ENCODE assay signal across 9 mouse cellular contexts in the genomic region with DNA sequence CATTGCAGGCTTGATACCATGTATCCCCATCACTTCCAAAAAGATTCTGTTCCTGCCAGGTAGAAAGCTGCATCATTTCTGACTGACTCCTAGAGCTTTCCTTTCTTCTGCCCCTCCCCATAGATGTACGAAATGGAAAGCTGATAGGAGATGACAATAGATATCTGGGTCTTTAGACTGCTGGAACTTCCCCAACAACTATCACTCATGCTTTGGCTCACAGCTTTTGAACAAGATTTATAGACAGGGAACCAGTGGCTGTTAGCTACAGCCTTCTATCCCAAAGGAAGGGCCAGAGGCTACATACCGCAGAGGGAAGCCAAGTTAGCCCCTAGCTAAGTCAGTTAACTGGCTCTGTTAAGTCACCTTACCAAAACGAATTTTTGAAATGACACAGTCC.
DNase-seq lines count a peak whose midpoint lies in the region; ATAC-seq and TF ChIP-seq lines count a peak whose summit lies in the region.
"Had no signal": no experiment of that assay in that cellular context is flagged by ENCODE, and none has a peak within 500 bp of the region (broad histone marks: within the 10 kb centered on the region; RNA-seq: fewer than 3 reads in every experiment).

No protein-coding gene starts in this region.

- no peak for ATAC-seq in lung, embryonic 16.5 days (ENCODE audit: low read depth)
- ATAC-seq in forebrain, embryonic 14.5 days, result no peak
- no peak for ATAC-seq in limb, embryonic 12.5 days (ENCODE audit: insufficient number of reproducible peaks, insufficient read depth, low FRiP score, low TSS enrichment, low read depth)

- H3K9me3 ChIP-seq in lung, embryonic 16.5 days (ENCODE audit: control insufficient read depth, low read length), result no peaks in the 10 kb centered on the region
- no peaks in the 10 kb centered on the region for H3K9me3 ChIP-seq in forebrain, embryonic 14.5 days (replicated peaks; ENCODE audit: control insufficient read depth, low read length)
- no peaks in the 10 kb centered on the region for H3K9me3 ChIP-seq in limb, embryonic 12.5 days

- WGBS in lung, embryonic 16.5 days, result 14% methylated on average over 3 of the region's 3 CpGs
- 17% methylated on average over 3 of the region's 3 CpGs for WGBS in forebrain, embryonic 14.5 days
- 49% methylated on average over 3 of the region's 3 CpGs for WGBS in limb, embryonic 12.5 days
- WGBS in small intestine, adult 2 months, result 9% methylated on average over 3 of the region's 3 CpGs

- H3K4me3 ChIP-seq in lung, embryonic 16.5 days (ENCODE audit: low read length), result peak overlapping the region; percentile 73
- peak overlapping the region; percentile 53 for H3K4me3 ChIP-seq in forebrain, embryonic 14.5 days (ENCODE audit: low read depth, low read length)
- peak overlapping the region; percentile 58 for H3K4me3 ChIP-seq in limb, embryonic 12.5 days (replicated peaks)
- no peak overlapping the region for H3K4me3 ChIP-seq in small intestine, adult 2 months (ENCODE audit: low read depth, low read length)

- H3K4me1 ChIP-seq in lung, embryonic 16.5 days (replicated peaks; ENCODE audit: control insufficient read depth, insufficient read depth, low read length), result peaks cover 58% of the 10 kb centered on the region
- peaks cover 50% of the 10 kb centered on the region for H3K4me1 ChIP-seq in forebrain, embryonic 14.5 days (ENCODE audit: control insufficient read depth, insufficient read depth, low read length)
- peaks cover 54% of the 10 kb centered on the region for H3K4me1 ChIP-seq in limb, embryonic 12.5 days (replicated peaks)
- peaks cover 22% of the 10 kb centered on the region; the same call in 1 of the 2 replicates for H3K4me1 ChIP-seq in small intestine, adult 2 months (ENCODE audit: control insufficient read depth, insufficient read depth, insufficient read length, low read length)

- peak overlapping the region; percentile 98 for H3K27ac ChIP-seq in lung, embryonic 16.5 days (ENCODE audit: low read length)
- H3K27ac ChIP-seq in forebrain, embryonic 14.5 days (ENCODE audit: low read depth, low read length), result no peak overlapping the region
- H3K27ac ChIP-seq in limb, embryonic 12.5 days, result no peak overlapping the region
- peak overlapping the region; percentile 79 for H3K27ac ChIP-seq in small intestine, adult 2 months (ENCODE audit: insufficient read depth, low read depth, low read length)

- TF ChIP-seq CTCF in small intestine, adult 2 months (IDR thresholded peaks at IDR 0.05; ENCODE audit: extremely low read depth, insufficient read length, insufficient replicate concordance, low read depth, low read length), result no peak

- H3K36me3 ChIP-seq in lung, embryonic 16.5 days (ENCODE audit: control insufficient read depth, insufficient read depth, low read length), result no peaks in the 10 kb centered on the region
- no peaks in the 10 kb centered on the region for H3K36me3 ChIP-seq in forebrain, embryonic 14.5 days (ENCODE audit: control insufficient read depth, insufficient read depth, low read length)
- H3K36me3 ChIP-seq in limb, embryonic 12.5 days, result no peaks in the 10 kb centered on the region
- H3K36me3 ChIP-seq in small intestine, adult 2 months (ENCODE audit: control insufficient read depth, insufficient read depth, low read length), result no peaks in the 10 kb centered on the region

- peak overlapping the region; percentile 79 for H3K4me2 ChIP-seq in lung, embryonic 16.5 days (ENCODE audit: low read depth, low read length)
- H3K4me2 ChIP-seq in forebrain, embryonic 14.5 days (ENCODE audit: low read length), result peak overlapping the region; percentile 75
- peak overlapping the region; percentile 73 for H3K4me2 ChIP-seq in limb, embryonic 12.5 days

- H3K9ac ChIP-seq in lung, embryonic 16.5 days (ENCODE audit: low read length), result peak overlapping the region; percentile 86
- peak overlapping the region; percentile 71 for H3K9ac ChIP-seq in forebrain, embryonic 14.5 days (ENCODE audit: low read length)
- H3K9ac ChIP-seq in limb, embryonic 12.5 days (replicated peaks), result no peak overlapping the region

- H3K27me3 ChIP-seq in lung, embryonic 16.5 days (ENCODE audit: control insufficient read depth, insufficient read depth, low read depth, low read length), result no peaks in the 10 kb centered on the region
- no peaks in the 10 kb centered on the region for H3K27me3 ChIP-seq in forebrain, embryonic 14.5 days (replicated peaks; ENCODE audit: control insufficient read depth, insufficient read depth, low read length)
- peaks cover 5% of the 10 kb centered on the region for H3K27me3 ChIP-seq in limb, embryonic 12.5 days
- no peaks in the 10 kb centered on the region for H3K27me3 ChIP-seq in small intestine, adult 2 months (ENCODE audit: control insufficient read depth, insufficient read depth, low read length)

- no peak for TF ChIP-seq POLR2A in small intestine, adult 2 months (IDR thresholded peaks at IDR 0.05; ENCODE audit: low read depth, low read length)

- no peak for DNase-seq in lung, postnatal 14 days
- no peak for DNase-seq in forebrain, embryonic 14.5 days (ENCODE audit: low spot score)
- no peak for DNase-seq in left cerebral cortex, adult 9 months (ENCODE audit: low spot score in 2 of 2)
- DNase-seq in frontal cortex, postnatal 10 days (ENCODE audit: low spot score in 2 of 2), result no peak
- DNase-seq in thymus, postnatal 36 days, result no peak
- DNase-seq: thymus, postnatal 25 days had no signal

Comparison
In these comparisons a context has a peak if more than half of its experiments do, and no peak if none do; other contexts are left out.
1. H3K27ac ChIP-seq: peak in lung, embryonic 16.5 days (single experiment) and small intestine, adult 2 months (single experiment); none in forebrain, embryonic 14.5 days (single experiment) and limb, embryonic 12.5 days (single experiment).
2. Peak in every context shown above with its lines, with median percentiles within 50 percentile points of each other: H3K4me2 ChIP-seq.